Mouse (Mus musculus): ENCODE measurements around the gene Hs6st3. TPM values are rescaled to one million over a fixed set of nuclear protein-coding genes. Genes with fewer than 3 reads are reported as not detected.

Gene Hs6st3
- total RNA-seq, 2 experiments from 2014 or later: 0.43 to 0.83 TPM

DNA sequence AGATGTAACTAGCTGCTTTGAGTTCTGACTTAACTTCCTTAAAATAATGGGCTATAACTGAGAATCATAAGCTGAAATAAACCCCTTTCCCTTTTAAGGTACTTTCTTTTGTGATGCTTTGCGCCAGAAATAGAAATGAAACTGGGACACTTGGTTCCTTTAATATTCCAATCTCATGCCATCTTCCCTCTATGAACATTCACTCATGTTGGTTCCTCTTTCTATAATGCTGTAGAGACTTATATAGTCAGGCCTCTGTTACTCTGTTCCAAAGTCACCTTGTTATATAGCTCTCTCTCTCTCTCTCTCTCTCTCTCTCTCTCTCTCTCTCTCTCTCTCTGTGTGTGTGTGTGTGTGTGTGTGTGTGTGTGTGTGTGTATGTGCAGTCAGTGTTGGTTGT lies 504.7 kb downstream of the Hs6st3 start:
- DNase-seq: no peak

DNA sequence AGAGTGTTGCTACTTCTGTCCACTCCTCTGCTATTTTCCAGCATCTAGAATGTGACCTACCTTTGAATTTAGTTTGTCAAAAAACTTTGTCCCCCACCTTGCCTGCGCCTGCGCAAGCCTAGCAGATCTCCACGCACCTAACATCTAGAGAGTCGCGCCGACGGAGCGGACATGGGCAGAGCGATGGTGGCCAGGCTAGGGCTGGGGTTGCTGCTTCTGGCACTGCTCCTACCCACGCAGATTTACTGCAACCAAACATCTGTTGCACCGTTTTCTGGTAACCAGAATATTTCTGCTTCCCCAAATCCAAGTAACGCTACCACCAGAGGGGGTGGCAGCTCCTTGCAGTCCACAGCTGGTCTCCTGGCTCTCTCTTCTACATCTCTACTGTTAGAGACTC lies 505.7 kb downstream of the Hs6st3 start:
- DNase-seq: no peak

- DNase-seq: no peak
These were observed 518.8 kb downstream of the Hs6st3 start for GRCm38 (mm10) chr14:119656936-119657335.

GRCm38 (mm10) chr14:119665741-119666141 lies 527.6 kb downstream of the Hs6st3 start:
- DNase-seq: peak; percentile 22 to 60

- no peak for DNase-seq
These were observed 529.3 kb downstream of the Hs6st3 start for GRCm38 (mm10) chr14:119667421-119667820.

DNA sequence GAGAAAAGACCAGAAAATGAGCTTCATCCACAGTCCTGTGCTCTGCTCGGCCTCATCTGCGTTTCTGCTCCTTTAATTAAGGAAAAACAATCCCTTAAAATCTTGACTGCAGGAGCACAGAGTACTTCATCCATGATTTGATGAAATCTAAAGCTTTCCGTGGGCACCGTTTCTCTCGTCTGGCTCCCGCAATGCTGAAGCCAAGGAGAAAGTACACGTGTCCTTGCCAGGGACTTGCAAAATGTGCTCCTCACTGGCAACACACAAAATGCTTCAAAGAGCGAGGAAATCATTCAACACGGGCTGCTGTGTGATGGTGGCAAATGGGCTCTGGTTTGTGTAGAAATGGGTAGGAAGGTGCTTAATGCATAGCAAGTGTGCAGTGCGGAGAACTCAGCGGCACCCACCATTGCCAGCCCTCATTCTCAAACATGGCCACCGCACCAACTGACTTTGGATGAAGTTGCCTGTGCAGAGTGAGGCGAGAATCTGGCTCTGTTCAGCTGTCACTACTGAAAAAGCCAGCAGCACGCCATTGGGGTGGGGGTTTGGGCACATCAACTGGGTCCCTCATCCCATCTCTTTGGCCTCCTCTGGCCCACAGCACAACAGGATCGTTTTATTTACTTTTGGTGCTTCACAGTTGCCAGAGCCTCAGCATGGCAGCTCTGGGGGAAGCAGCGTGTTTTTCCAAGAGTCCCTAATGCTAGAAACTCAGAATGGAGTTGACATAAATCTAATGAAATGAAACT lies 532.9 kb downstream of the Hs6st3 start:
- no peak for DNase-seq

DNA sequence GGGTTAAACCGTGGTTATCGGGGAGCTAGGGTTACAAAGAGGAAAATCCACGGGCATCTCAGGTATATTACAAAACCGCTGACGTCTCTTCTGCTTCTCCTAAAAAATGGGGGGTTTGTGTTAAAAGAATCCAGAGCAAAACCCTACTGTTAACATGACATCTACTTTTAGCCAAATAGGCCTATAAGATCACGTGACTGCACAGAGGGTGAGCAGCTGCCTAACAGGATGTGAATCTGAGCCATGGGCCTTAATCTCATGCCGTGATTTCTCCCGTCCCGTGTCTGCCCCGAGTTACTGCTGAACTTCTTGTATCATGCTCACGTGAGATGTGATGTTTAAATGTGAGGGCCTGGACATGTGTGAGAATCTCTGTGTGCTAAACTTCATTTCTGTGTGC lies 540.4 kb downstream of the Hs6st3 start:
- DNase-seq: no peak

- no peak for DNase-seq
These were observed 541.9 kb downstream of the Hs6st3 start for GRCm38 (mm10) chr14:119680052-119680451.

DNA sequence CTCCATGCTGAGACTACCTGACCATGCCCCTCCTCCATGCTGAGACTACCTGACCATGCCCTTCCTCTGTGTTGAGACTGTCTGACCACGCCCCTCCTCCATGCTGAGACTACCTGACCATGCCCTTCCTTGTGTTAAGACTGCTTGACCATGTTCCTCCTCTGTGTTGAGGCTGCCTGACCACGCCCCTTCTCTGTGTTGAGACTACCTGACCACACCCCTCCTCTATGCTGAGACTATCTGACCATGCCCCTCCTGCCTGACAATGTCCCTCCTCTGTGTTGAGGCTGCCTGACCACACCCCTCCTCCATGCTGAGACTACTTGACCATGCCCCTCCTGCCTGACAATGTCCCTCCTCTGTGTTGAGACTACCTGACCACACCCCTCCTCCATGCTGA lies 549.7 kb downstream of the Hs6st3 start:
- no peak for DNase-seq

DNA sequence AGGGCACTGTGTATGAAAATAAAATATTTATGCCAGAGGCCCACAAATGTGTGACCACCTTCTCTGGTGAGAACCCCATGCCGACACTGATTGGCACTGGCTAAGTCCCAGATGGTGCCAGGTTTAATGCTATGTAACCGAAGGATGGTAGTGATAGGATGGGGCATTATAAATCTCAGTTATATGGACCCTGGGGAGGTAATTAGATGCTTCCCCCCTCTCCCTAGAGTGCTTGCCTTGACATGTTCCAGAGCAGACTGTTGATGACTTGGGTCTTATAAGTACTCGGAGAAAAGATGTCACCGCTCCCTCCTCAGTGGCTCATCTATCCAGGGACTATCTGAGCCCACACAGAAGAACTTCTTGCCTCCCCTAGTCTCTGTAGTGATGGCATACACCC lies 561.8 kb downstream of the Hs6st3 start:
- no peak for DNase-seq

DNA sequence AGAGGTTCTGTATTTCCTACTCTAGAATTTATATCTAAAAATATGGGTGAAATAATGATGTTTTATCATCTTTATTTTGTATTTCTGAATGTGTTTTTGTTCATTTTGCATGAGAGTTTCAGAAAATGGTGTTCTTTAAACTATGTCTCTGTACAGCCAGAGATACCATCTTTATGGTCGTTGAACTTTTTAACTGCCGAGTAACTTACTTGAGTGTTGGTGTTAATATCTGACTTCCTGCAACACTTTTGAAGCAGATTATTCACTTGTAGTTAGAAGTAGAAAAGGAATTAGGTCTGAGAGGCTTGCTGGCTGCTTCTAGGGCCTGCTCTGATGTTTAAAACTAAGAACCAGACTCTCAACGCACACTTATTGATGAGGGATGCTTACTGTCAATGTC lies 576.6 kb downstream of the Hs6st3 start:
- DNase-seq: no peak

DNA sequence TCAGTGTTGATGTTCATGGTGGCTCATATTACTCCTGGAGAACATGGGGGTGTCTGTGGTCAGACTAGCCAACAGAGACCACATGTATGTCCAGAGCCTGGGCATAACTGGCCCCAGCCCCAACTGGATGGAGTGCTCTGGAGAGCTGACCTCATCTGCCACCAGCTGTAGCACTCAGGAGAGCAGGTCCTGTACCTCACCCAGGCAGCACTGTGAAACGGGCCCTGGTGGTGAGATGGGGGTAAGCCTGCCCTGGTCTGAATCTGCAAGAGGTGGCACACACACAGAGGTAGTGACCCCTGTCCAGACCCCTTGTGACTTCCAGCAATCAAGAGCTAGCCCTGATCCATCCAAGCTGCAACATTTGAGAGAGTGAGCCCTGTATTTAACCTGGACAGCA lies 579.2 kb downstream of the Hs6st3 start:
- DNase-seq: no peak

GRCm38 (mm10) chr14:119725102-119725501 lies 587.0 kb downstream of the Hs6st3 start:
- DNase-seq: no peak

GRCm38 (mm10) chr14:119731436-119732080 lies 593.4 kb downstream of the Hs6st3 start:
- no peak for DNase-seq

DNA sequence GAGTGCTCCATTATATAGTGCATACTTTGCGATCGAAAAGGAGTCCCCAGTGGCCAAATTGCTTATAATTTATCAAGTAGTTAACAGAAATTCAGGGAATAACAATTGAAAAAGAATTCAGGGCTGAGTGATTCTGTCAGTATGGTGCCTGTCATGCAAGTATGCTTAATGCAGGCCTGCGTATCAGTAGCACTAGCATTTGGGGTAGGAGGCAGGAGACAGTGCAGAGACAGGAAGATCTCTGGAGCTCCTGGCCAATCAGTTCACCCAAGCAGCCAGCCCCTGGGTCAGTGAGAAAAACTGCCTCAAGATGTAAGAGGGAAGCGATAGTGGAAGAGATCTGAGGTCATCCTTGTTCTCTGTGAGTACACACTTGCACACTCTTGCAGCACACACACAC lies 594.1 kb downstream of the Hs6st3 start:
- DNase-seq: no peak

- DNase-seq: no peak
These were observed 599.3 kb downstream of the Hs6st3 start for GRCm38 (mm10) chr14:119737408-119737961.

GRCm38 (mm10) chr14:119741791-119742190 lies 603.6 kb downstream of the Hs6st3 start:
- DNase-seq: no peak

DNA sequence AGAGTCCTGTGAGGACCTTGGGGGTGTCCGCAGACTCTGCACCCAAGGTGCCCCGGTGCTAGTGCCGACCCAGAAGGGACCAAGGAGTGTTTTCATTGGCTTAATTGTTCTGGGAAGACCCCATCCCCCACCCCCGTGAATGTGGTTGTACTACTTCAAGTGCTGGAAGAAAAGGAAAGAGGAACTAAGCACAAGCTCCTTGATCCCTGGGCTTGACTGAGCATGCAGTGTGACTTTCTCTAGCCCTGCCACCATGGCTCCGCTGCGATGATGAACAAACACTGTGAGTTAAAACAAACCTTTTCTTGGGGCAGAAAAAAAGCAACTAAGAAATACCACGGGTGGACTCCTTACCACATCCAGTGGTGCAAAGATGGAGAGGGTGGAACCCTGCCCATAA lies 623.2 kb downstream of the Hs6st3 start:
- DNase-seq: no peak

GRCm38 (mm10) chr14:119772040-119772439 lies 633.9 kb downstream of the Hs6st3 start:
- no peak for DNase-seq

DNA sequence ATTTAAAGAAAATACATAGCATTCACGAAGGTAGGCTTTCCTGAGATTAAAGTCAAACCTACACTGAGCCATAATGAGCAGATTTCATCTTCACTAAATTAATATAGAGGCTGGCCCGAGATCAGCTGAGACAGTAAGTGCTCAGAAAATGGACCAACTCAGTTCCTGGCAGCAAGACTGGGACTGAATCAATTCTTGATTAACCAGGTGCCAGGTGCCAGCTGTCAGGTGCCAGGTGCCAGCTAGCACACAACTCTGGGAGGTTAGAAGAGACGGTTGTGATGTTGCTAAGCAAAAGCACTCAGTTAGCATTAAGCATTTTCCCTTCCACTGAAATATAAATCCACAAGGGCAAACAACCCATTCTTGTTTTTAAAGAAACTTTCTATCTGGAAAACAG lies 638.1 kb downstream of the Hs6st3 start:
- DNase-seq: no peak

DNA sequence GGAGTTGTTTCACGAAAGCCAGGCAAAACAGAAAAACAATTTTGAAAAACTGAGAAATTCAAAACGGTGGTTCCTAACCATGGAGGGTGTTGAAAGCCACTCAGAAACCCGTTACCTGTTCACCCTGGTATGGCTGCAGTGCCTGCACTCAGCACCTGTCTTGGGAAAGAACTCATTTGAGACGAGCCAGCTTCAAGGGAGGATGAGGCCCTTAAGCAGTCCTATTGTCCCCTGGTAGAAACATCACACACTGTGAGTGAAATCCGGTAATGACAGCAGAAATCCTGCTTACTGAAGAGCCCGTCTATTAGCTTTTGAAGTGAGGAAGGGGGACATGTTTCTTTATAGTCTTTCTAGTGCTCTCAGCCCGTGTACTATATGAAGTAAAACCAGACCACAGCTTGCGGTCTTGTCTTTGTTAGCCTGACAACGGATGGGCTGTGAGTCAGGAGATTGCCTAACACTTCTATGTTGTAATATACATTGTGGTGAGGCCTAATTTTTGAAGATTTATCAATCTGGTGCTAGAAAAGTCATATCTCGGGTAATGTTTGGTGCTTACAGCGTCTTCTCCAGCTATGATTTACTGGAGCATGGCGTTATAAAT lies 641.9 kb downstream of the Hs6st3 start:
- DNase-seq: peak in 1 of 2 experiments; percentile 12

GRCm38 (mm10) chr14:119781111-119781510 lies 643.0 kb downstream of the Hs6st3 start:
- no peak for DNase-seq

DNA sequence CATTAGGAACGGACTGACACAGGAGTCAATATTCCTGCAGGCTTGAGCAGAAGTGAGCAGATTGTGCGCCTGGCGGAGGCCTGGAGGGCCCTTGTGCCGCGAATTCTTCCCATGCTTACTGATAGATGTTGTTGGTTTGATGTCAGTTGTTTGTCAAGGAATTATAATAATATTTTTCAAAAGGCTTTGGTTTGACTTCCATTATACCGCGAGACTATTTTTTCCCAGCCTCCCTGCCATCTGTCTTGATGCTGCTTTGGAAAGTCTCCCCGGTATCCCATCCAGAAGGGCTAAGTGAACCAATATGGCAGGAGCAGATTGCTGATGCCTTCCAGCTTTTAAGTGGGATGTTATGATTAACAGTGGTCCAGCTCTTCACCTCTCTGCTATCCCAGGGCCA lies 651.3 kb downstream of the Hs6st3 start:
- DNase-seq: no peak

All from adrenal gland, postnatal 36 days (tissue).